Mouse (Mus musculus) embryonic fibroblast, embryonic 13.5 days (primary cell): ENCODE measurements around the gene Gm35549. TPM values are rescaled to one million over a fixed set of nuclear protein-coding genes. Genes with fewer than 3 reads are reported as not detected.

Experiments used
- H3K27ac ChIP-seq: 2 replicates; pipeline ENCODE4 v1.5.1; 2012; ENCODE audit warnings: low read length, control low read depth, inconsistent platforms; ENCODE audit not compliant: insufficient read depth
- H3K4me1 ChIP-seq: 2 replicates; pipeline ENCODE4 v1.6.1; 2011; ENCODE audit warnings: low read length; ENCODE audit not compliant: control insufficient read depth, insufficient read depth
- H3K4me3 ChIP-seq: 2 replicates; pipeline ENCODE4 v1.5.1; 2011; ENCODE audit warnings: mild to moderate bottlenecking, control low read depth, low read length; ENCODE audit not compliant: insufficient read depth
- CTCF ChIP-seq: IDR thresholded peaks from 2 replicates; pipeline ENCODE4 v1.5.1; 2011; ENCODE audit warnings: mild to moderate bottlenecking, control low read depth, low read length, moderate library complexity, borderline replicate concordance; ENCODE audit not compliant: insufficient read depth
- POLR2A ChIP-seq: IDR thresholded peaks from 2 replicates; pipeline ENCODE4 v1.6.1; 2011; ENCODE audit warnings: low read depth, mild to moderate bottlenecking, control low read depth, low read length, moderate library complexity
- polyA plus RNA-seq: library from polyadenylated mRNA; stranded (reverse); fragments of >200 nt; gene quantifications from 2 replicates; pipeline ENCODE4 v1.2.4, GENCODE M21; 2011; ENCODE audit warnings: low read depth; ENCODE audit not compliant: missing spikeins, insufficient read length

The Gm35549 gene
- polyA plus RNA-seq, 1 experiment = not detected

DNA sequence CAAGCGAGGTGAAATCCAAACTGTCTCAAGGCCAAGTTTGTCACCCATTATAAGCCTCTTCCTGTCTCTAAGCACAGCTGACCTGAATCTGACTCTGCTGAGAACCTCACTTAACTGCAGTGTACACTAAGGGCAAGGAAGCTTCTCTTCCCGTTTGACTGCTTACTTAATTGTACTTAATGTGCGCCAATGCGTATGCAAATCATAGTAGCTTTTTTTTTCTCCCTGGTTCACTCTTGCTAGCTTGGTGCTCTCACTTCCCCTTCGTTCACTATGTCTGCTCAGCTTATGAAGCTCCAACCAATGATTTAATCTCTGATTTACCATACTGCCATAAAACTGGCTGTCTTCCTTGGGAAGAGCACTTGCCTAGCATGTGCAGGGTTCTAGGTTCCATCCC is 58.6 kb downstream of the Gm35549 start:
- TF ChIP-seq POLR2A = no peak
- no peak for TF ChIP-seq CTCF
- no peak overlapping the region for H3K4me3 ChIP-seq
- H3K4me1 ChIP-seq = no peaks in the 10 kb centered on the region; the same call in 1 of the 2 replicates
- no peak overlapping the region for H3K27ac ChIP-seq

Other genes starting within 250 kb of the Gm35549 start
- not detected in 2 replicates for gene Topaz1, start 96.7 kb downstream of the Gm35549 start, polyA plus RNA-seq
- gene Tcaim, start 38.5 kb downstream of the Gm35549 start, polyA plus RNA-seq = 8.0 and 9.9 TPM in 2 replicates
- gene Zfp445, start 22.0 kb upstream of the Gm35549 start, polyA plus RNA-seq = 74.3 and 83.7 TPM in 2 replicates
- 4.8 and 4.9 TPM in 2 replicates for gene Zkscan7, start 41.6 kb upstream of the Gm35549 start, polyA plus RNA-seq
- 7.8 and 10.5 TPM in 2 replicates for gene Zfp105, start 79.0 kb upstream of the Gm35549 start, polyA plus RNA-seq
- 25.7 and 34.2 TPM in 2 replicates for gene 1110059G10Rik, start 107.0 kb upstream of the Gm35549 start, polyA plus RNA-seq
- 32.2 and 59.5 TPM in 2 replicates for gene Kif15, start 107.0 kb upstream of the Gm35549 start, polyA plus RNA-seq
- gene Tmem42, start 177.3 kb upstream of the Gm35549 start, polyA plus RNA-seq = 4.1 and 4.4 TPM in 2 replicates
- gene Tgm4, start 190.7 kb upstream of the Gm35549 start, polyA plus RNA-seq = not detected in 2 replicates